Mouse (Mus musculus): Measurements from ENCODE around the gene Ano6. TPM values are rescaled to one million over a fixed set of nuclear protein-coding genes. Genes with fewer than 3 reads are reported as not detected.

The Ano6 gene
- polyA plus RNA-seq, 1 experiment from 2014 or later: 66.2 TPM

GRCm38 (mm10) chr15:95906017-95906749, 115.5 kb downstream of the Ano6 start:
- Histone ChIP-seq H3K4me3 (ENCODE audit: low read depth, low read length) (no peak overlapping the region), H3K4me2 (ENCODE audit: low read length) (no peak overlapping the region), H3K9me3 (ENCODE audit: control insufficient read depth, low read length) (no peaks in the 10 kb centered on the region), H3K4me1 (replicated peaks; ENCODE audit: control insufficient read depth, insufficient read depth, low read length) (peaks cover 18% of the 10 kb centered on the region), H3K36me3 (ENCODE audit: control insufficient read depth, insufficient read depth, low read length) (no peaks in the 10 kb centered on the region), H3K9ac (ENCODE audit: low read length) (no peak overlapping the region), H3K27ac (ENCODE audit: low read depth) (peak overlapping the region; percentile 52; the same call in 1 of the 2 replicates), H3K27me3 (replicated peaks; ENCODE audit: control insufficient read depth, insufficient read depth, low read length) (no peaks in the 10 kb centered on the region)
- ATAC-seq (replicated peaks; ENCODE audit: low FRiP score, low TSS enrichment, low read depth): peak; percentile 61; the same call in 1 of the 2 replicates
- WGBS: 59% methylated on average over 7 of the region's 7 CpGs
- no peak for DNase-seq (ENCODE audit: low spot score)

- no peak overlapping the region for H3K4me2 ChIP-seq (ENCODE audit: low read length)
- ATAC-seq (replicated peaks; ENCODE audit: low FRiP score, low TSS enrichment, low read depth) (no peak), DNase-seq (ENCODE audit: low spot score) (no peak)
- H3K36me3 ChIP-seq (ENCODE audit: control insufficient read depth, insufficient read depth, low read length): no peaks in the 10 kb centered on the region
- H3K9me3 ChIP-seq (ENCODE audit: control insufficient read depth, low read length): no peaks in the 10 kb centered on the region
- no peak overlapping the region for H3K4me3 ChIP-seq (ENCODE audit: low read depth, low read length)
- peaks cover 19% of the 10 kb centered on the region for H3K4me1 ChIP-seq (replicated peaks; ENCODE audit: control insufficient read depth, insufficient read depth, low read length)
- H3K27me3 ChIP-seq (replicated peaks; ENCODE audit: control insufficient read depth, insufficient read depth, low read length): no peaks in the 10 kb centered on the region
- H3K9ac ChIP-seq (ENCODE audit: low read length): no peak overlapping the region
- WGBS: 90% methylated on average over 1 of the region's 1 CpGs
- H3K27ac ChIP-seq (ENCODE audit: low read depth): peak overlapping the region; percentile 52; the same call in 1 of the 2 replicates
Observed at GRCm38 (mm10) chr15:95906891-95907290, 116.2 kb downstream of the Ano6 start.

GRCm38 (mm10) chr15:95907337-95907736, 116.7 kb downstream of the Ano6 start:
- Histone ChIP-seq H3K4me3 (ENCODE audit: low read depth, low read length) (no peak overlapping the region), H3K36me3 (ENCODE audit: control insufficient read depth, insufficient read depth, low read length) (no peaks in the 10 kb centered on the region), H3K27ac (ENCODE audit: low read depth) (0 out of 2 replicates have a peak overlapping the region, but pooled peaks have one; percentile 52), H3K4me2 (ENCODE audit: low read length) (no peak overlapping the region), H3K9me3 (ENCODE audit: control insufficient read depth, low read length) (no peaks in the 10 kb centered on the region), H3K9ac (ENCODE audit: low read length) (no peak overlapping the region), H3K27me3 (replicated peaks; ENCODE audit: control insufficient read depth, insufficient read depth, low read length) (no peaks in the 10 kb centered on the region), H3K4me1 (replicated peaks; ENCODE audit: control insufficient read depth, insufficient read depth, low read length) (peaks cover 19% of the 10 kb centered on the region)
- DNase-seq (ENCODE audit: low spot score) (no peak), ATAC-seq (replicated peaks; ENCODE audit: low FRiP score, low TSS enrichment, low read depth) (no peak)
- WGBS: 55% methylated on average over 10 of the region's 10 CpGs

GRCm38 (mm10) chr15:95907909-95908308, 117.3 kb downstream of the Ano6 start:
- 96% methylated on average over 1 of the region's 1 CpGs for WGBS
- Histone ChIP-seq H3K4me3 (ENCODE audit: low read depth, low read length) (no peak overlapping the region), H3K4me1 (replicated peaks; ENCODE audit: control insufficient read depth, insufficient read depth, low read length) (peaks cover 19% of the 10 kb centered on the region), H3K9ac (ENCODE audit: low read length) (no peak overlapping the region), H3K36me3 (ENCODE audit: control insufficient read depth, insufficient read depth, low read length) (peaks cover 4% of the 10 kb centered on the region; the same call in 1 of the 2 replicates), H3K9me3 (ENCODE audit: control insufficient read depth, low read length) (no peaks in the 10 kb centered on the region), H3K27ac (ENCODE audit: low read depth) (no peak overlapping the region), H3K27me3 (replicated peaks; ENCODE audit: control insufficient read depth, insufficient read depth, low read length) (no peaks in the 10 kb centered on the region), H3K4me2 (ENCODE audit: low read length) (no peak overlapping the region)
- DNase-seq (ENCODE audit: low spot score): no peak
- ATAC-seq (replicated peaks; ENCODE audit: low FRiP score, low TSS enrichment, low read depth): no peak

GRCm38 (mm10) chr15:95910099-95910780, 119.6 kb downstream of the Ano6 start:
- Histone ChIP-seq H3K36me3 (ENCODE audit: control insufficient read depth, insufficient read depth, low read length) (peaks cover 18% of the 10 kb centered on the region), H3K9ac (ENCODE audit: low read length) (no peak overlapping the region), H3K27me3 (replicated peaks; ENCODE audit: control insufficient read depth, insufficient read depth, low read length) (no peaks in the 10 kb centered on the region), H3K4me1 (replicated peaks; ENCODE audit: control insufficient read depth, insufficient read depth, low read length) (peaks cover 19% of the 10 kb centered on the region), H3K4me3 (ENCODE audit: low read depth, low read length) (no peak overlapping the region), H3K4me2 (ENCODE audit: low read length) (no peak overlapping the region), H3K9me3 (ENCODE audit: control insufficient read depth, low read length) (no peaks in the 10 kb centered on the region), H3K27ac (ENCODE audit: low read depth) (no peak overlapping the region)
- ATAC-seq (replicated peaks; ENCODE audit: low FRiP score, low TSS enrichment, low read depth) (no peak), DNase-seq (ENCODE audit: low spot score) (no peak)
- 73% methylated on average over 3 of the region's 3 CpGs for WGBS

GRCm38 (mm10) chr15:95914963-95915362, 124.3 kb downstream of the Ano6 start:
- peaks cover 33% of the 10 kb centered on the region for H3K36me3 ChIP-seq (ENCODE audit: control insufficient read depth, insufficient read depth, low read length)
- no peak overlapping the region for H3K27ac ChIP-seq (ENCODE audit: low read depth)
- no peak overlapping the region for H3K9ac ChIP-seq (ENCODE audit: low read length)
- H3K9me3 ChIP-seq (ENCODE audit: control insufficient read depth, low read length): no peaks in the 10 kb centered on the region
- no peak overlapping the region for H3K4me3 ChIP-seq (ENCODE audit: low read depth, low read length)
- H3K27me3 ChIP-seq (replicated peaks; ENCODE audit: control insufficient read depth, insufficient read depth, low read length): no peaks in the 10 kb centered on the region
- no peak for DNase-seq (ENCODE audit: low spot score)
- ATAC-seq (replicated peaks; ENCODE audit: low FRiP score, low TSS enrichment, low read depth): no peak
- no peak overlapping the region for H3K4me2 ChIP-seq (ENCODE audit: low read length)
- H3K4me1 ChIP-seq (replicated peaks; ENCODE audit: control insufficient read depth, insufficient read depth, low read length): 0 out of 2 replicates have a peak, but pooled peaks cover 3% of the 10 kb centered on the region
- 85% methylated on average over 3 of the region's 3 CpGs for WGBS

GRCm38 (mm10) chr15:95915477-95915876, 124.8 kb downstream of the Ano6 start:
- Histone ChIP-seq H3K36me3 (ENCODE audit: control insufficient read depth, insufficient read depth, low read length) (peaks cover 37% of the 10 kb centered on the region), H3K9me3 (ENCODE audit: control insufficient read depth, low read length) (no peaks in the 10 kb centered on the region)
- ATAC-seq (replicated peaks; ENCODE audit: low FRiP score, low TSS enrichment, low read depth): no peak

GRCm38 (mm10) chr15:95917330-95917729, 126.7 kb downstream of the Ano6 start:
- WGBS: 92% methylated on average over 3 of the region's 3 CpGs
- Histone ChIP-seq H3K4me1 (replicated peaks; ENCODE audit: control insufficient read depth, insufficient read depth, low read length) (no peaks in the 10 kb centered on the region), H3K27ac (ENCODE audit: low read depth) (no peak overlapping the region), H3K4me2 (ENCODE audit: low read length) (no peak overlapping the region), H3K9ac (ENCODE audit: low read length) (no peak overlapping the region), H3K27me3 (replicated peaks; ENCODE audit: control insufficient read depth, insufficient read depth, low read length) (no peaks in the 10 kb centered on the region), H3K36me3 (ENCODE audit: control insufficient read depth, insufficient read depth, low read length) (peaks cover 49% of the 10 kb centered on the region), H3K9me3 (ENCODE audit: control insufficient read depth, low read length) (no peaks in the 10 kb centered on the region), H3K4me3 (ENCODE audit: low read depth, low read length) (no peak overlapping the region)
- ATAC-seq (replicated peaks; ENCODE audit: low FRiP score, low TSS enrichment, low read depth) (no peak), DNase-seq (ENCODE audit: low spot score) (no peak)

More at GRCm38 (mm10) chr15:95915477-95915876, 124.8 kb downstream of the Ano6 start:
- 96% methylated on average over 3 of the region's 3 CpGs for WGBS
- no peak for DNase-seq (ENCODE audit: low spot score)
- Histone ChIP-seq H3K27ac (ENCODE audit: low read depth) (no peak overlapping the region), H3K4me1 (replicated peaks; ENCODE audit: control insufficient read depth, insufficient read depth, low read length) (0 out of 2 replicates have a peak, but pooled peaks cover 3% of the 10 kb centered on the region), H3K9ac (ENCODE audit: low read length) (no peak overlapping the region), H3K27me3 (replicated peaks; ENCODE audit: control insufficient read depth, insufficient read depth, low read length) (no peaks in the 10 kb centered on the region), H3K4me2 (ENCODE audit: low read length) (no peak overlapping the region), H3K4me3 (ENCODE audit: low read depth, low read length) (no peak overlapping the region)
